Mouse (Mus musculus) NIH3T3 (cell line): Measurements from ENCODE around the gene Treml4.

Experiments
- DNase-seq: peaks from one replicate; pipeline ENCODE4 v3.0.0-alpha.2; 2012; ENCODE audit warnings: low read depth

Gene Treml4

DNA sequence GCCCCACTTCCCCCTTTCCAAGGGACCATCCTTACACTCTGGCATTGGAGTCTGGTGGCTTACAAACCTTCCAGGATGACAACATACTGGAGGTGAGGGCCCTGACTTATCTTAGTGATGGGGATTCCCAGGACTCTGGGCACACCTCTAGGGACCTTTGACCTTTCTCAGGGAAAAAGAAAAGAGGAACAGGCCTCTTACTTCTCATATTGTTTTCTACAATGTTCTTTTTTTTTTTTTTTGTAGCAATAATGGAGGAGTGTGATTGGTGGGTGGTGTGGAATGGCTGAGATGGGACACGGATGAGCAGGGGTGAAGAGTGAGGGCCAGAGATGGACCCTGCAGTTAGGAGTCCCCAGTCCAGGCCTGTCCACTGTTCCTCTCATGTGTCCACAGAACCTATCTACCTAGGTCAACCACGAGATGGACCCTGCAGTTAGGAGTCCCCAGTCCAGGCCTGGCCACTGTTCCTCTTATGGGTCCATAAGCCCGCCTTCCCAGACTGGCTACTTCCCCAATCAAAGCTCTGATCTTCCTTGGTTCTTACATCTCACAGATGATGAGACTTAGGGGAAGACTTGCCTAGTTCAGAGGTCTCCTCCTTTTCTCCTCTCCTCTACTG is at the start of gene Treml4:
Gene Treml4 (plus strand): TSS at position 555 of the 622 bp plus-strand sequence.
- DNase-seq, result no peak

DNA sequence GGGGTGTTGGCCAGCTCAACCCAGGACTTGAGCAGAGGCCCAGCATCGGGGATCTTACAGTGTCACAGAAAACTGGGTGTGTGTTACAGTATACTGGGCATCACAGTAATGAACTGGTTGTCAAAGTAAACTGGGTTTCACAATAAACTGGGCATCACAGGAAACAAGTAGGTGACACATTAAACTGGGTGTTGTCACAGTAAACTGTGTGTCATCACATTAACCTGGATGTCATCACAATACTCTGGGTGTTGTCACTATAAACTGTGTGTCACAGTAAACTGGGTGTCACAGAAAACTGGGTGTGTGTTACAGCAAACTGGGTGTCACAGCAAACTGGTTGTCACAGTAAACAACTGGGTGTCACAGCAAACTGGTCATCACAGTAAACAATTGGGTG is 48.7 kb upstream of the Treml4 start:
- DNase-seq, result no peak

DNA sequence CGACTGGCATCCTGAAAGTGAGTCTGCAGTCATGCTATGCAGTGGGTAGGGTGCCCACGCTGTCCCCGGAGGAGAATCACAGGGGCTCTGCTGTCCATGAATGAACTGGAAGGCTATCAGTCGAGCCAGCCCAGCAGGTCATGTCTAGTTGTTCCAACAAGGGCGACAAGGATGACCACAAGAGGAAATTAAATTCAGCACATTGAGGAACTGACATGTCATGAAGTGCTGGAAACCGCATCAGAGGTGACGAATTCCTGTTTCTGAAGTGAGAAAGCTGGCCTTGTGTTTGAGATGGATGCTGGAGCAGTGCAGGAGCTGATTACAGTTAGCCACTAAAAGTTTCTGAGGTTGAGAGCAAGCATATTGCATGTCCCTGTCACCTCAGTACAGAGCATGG is 33.4 kb upstream of the Treml4 start:
- no peak for DNase-seq

DNA sequence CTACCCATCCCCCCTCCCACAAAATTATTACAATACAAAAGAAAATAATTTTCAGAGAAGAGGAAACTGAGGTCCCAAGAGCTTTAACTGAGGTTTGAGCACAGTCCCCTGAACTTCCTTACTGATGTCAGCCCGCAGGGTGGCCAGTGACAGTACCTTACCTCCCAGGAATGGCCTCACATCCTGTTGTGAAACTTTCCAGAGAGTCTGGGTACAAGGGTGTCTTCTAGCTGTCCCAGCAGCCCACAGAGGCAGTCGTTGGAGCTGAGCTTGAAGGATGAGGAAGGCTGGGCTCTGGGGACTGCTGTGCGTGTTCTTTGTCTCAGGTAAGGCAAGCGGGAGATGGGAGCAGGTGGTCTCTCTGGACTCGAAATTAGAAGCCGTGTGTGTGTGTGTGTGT is 31.6 kb upstream of the Treml4 start, which contains the start of gene Trem1:
Gene Trem1 (plus strand): TSS at position 251 of the 400 bp plus-strand sequence.
- DNase-seq, result no peak

DNA sequence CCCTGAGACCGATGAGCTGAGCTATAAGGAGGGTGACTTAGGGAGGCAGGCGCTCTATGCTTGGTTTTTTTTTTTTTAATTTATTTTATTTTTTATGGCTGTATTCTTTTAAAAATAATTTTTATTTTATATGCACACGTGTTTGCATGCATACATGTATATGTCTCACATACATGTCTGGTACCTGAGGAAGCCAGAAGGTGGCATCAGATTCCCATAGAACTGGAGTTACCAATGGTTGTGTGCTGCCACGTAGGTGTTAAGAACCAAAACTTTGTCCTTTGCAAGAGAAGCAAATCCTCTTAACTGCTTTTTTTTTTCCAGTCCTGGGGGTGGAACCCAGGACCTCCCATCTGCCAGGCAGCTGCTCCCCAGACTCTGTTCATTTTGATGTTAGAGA is 30.3 kb upstream of the Treml4 start:
- DNase-seq, result no peak

DNA sequence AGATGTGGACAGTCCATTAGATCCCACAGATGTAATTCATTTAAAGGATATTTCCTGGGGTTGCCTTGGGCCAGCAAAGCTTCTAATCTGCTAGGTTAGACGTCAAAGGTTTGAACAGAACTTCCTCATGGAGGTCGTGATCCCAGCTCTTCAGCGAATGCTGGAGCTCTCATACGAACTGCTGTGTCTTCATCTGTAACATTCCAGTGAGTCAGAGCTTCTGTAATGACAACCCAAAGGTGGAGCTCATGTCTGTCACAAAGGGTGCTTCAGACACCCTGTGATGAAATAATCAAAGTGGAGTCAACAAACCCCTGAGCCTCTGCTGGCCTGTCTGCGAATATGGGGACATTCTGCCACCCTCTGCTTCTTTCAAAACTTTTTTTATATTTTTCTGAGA is 29.5 kb upstream of the Treml4 start:
- no peak for DNase-seq

DNA sequence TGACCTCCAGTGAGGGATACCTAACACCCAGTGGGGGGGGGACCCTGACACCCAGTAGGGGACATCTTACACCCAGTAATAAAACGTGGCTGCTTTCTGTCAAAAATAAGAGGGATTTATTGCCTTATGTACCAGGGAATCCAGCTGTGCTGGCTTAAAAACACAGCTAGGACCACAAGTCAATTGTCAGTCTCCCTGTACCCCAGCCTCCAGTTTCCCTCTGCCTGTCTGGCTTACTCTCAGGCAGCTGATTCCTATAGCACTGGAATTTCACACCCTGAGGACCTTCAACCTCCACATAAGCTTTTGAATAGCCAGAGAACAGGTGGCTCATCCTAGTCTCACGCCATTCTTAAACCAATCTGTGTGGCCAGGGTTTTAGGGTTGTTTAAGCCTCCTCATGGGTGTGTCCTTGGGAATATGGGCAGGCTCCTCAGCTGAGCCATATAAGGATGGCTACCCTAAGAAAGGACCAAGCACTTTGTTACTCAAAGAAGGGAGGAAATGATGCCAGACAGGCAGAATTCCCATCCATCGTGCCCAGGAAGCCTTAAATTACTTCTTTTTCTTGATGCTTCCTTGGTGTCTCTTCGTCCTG is 28.2 kb upstream of the Treml4 start:
- no peak for DNase-seq

DNA sequence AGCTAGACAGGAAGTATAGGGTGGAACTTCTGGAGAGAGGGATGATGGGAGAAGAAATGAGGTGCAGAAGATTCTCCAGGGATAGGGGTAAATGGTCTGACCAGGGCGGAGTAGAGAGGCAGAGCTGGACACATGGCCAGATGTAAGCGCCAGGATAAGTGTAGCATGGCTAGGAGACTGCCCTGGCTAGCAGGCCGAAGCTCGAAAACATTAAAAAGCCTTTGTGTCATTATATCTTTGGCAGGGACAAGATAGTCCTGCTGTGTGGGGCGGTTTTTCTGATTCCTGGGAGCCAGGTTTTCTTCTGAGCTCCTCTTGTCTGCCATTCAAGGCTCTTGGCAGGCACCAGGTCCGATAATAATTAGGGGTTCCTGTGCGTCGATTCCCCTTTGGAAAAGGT is 26.5 kb upstream of the Treml4 start:
- no peak for DNase-seq

DNA sequence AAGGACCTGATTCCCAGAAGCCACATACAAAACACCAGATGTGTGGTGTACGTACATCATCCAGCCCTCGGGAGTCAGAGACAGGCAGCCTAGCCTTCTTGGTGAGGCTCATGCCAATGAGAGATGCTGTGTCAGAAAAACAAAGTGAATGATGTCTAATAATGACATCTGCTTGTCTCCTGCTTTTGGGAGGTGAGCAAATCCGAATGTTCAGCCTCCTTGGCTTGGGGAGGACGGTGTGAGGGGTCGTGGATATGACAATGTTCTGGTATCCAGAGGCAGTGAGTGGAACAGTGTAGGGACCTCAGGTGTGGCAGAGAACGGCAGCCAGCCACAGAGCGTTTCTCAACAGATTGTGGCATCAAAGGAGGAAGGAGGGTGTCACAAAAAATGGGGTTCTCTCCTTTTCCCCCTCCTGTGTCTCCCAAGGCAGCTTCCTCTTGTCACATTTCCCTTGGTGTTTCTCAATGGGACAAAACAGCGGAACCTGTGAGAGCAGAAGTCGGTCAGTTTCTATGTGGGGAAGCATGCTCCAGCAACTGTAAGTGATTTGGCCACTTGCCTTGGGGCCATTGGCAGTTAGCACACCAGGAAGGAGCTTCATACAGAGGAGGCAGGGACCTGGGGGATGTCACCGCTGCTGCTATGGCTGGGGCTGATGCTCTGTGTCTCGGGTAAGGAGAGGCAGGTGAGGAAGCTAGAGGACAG is 16.7 kb upstream of the Treml4 start, which contains the start of gene Trem3:
Gene Trem3 (plus strand): TSS at position 557 of the 708 bp plus-strand sequence.
- DNase-seq, result no peak

DNA sequence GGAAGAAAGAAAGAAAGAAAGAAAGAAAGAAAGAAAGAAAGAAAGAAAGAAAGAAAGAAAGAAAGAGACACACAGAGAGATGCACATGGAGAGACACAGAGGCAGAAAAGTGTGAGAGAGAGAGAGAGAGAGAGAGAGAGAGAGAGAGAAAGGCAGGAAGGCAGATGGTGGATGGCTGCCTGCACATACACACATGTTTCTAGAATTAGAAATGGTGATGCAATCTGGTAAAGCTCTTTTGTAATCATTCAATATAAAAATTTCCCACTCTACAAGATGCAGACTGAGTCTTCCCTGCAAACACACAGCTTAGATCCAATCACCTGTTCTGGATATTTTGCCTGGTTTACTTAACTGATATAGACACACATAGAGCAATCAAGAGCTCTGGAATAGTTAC is 15.1 kb upstream of the Treml4 start:
- DNase-seq, result peak; percentile 44

DNA sequence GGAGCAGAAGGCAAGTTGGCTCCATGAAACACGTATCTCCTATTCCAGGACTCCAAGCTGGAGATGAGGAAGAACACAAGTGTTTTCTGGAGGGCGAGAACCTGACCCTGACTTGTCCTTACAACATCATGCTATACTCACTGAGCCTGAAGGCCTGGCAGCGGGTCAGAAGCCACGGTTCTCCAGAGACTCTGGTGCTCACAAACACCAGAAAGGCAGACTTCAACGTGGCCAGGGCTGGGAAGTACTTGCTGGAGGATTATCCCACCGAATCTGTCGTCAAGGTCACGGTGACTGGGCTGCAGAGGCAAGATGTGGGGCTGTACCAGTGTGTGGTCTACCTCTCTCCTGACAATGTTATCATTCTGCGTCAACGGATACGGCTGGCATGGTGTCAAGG is 14.6 kb upstream of the Treml4 start:
- peak; percentile 29 for DNase-seq

DNA sequence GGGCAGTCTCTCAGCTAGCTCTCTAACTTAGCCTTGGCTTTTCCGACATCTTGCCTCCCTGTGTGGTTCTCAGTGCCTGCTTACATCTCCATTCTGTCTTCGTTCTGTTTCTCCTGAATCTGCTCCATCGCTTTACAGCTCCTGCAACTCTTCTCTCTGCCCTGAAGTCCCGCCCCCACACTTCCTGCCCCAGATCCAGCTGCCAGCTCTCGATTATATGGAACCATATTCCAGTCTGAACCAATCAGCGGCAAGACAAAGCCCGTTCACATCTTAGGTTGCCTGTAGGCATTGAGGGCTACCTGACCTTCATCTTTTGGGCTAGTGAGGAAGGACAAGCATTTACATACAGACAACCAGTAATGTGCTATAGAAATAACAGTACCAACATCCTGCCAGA is 13.5 kb upstream of the Treml4 start:
- DNase-seq, result no peak

DNA sequence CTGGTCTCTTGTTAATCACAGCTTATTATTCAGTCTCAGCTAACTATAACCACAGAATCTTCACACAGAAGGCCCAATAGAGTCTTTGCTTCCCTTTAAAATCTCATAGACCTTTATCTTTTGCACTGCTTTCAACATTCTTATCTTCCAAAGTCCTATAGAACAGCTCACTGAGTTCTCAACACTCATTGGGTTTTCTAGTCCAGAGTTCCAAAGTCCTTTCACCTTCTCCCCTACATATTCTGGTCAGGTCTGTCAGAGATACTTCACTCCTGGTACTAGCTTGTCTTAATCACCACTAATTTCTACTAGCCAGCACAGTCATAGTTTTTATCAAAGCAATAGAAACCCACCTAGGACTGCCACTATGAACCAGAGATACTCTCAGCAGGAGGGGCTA is 7.5 kb upstream of the Treml4 start:
- no peak for DNase-seq

DNA sequence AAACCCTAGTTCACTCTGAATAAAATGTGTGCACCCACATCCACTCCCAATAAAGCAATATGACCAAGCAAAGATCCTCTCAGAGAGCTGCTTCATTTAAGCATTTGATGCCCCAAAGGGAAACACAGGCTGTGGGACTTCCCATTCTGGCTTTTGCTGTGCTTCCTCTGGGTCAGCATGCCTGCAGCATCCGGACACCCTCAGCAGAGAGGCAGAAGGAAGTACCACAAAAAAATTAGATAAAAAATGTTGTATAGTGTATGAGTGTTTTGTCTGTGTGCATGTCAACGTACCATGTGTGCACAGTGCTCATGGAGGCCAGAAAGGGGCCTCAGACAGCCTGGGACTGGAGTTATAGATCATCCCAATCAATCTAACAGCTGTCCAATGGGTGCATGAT is 2.2 kb upstream of the Treml4 start:
- no peak for DNase-seq

DNA sequence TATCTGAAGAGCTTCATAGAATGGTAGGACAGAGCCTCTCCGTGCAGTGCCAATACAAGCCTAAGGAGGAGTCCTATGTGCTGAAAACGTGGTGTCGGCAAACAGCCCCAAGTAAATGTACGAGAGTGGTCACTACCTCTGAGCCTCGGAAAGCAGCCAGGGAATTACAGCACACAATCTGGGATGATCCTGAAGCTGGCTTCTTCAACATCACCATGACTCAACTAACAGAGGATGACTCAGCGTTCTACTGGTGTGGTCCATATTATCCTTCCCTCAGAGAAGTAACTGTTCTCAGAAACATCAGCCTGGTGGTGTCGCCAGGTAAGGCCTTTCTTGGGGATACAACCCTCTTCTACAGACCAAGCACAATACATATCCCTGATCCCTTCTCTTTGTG is 567 bp downstream of the Treml4 start:
- DNase-seq, result peak; percentile 47

DNA sequence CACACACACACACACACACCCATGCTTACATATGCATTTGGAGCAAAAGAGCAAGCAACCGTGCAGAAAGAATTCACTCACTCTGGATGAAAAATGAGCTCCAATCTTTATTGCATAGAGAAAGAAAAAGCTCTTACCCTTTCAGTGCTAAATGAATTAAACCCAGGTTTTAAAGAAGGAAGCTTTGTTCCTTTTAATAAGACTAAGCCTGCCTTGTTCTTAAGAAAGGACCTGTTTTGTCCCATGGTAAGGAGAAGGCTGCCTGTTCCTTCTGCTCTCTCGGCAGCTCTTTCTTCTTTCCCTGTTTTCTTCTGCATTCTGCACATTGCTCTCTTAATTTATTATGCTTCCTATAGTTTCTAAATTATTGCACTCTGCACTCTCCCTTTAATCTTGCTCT is 2.0 kb downstream of the Treml4 start:
- no peak for DNase-seq

DNA sequence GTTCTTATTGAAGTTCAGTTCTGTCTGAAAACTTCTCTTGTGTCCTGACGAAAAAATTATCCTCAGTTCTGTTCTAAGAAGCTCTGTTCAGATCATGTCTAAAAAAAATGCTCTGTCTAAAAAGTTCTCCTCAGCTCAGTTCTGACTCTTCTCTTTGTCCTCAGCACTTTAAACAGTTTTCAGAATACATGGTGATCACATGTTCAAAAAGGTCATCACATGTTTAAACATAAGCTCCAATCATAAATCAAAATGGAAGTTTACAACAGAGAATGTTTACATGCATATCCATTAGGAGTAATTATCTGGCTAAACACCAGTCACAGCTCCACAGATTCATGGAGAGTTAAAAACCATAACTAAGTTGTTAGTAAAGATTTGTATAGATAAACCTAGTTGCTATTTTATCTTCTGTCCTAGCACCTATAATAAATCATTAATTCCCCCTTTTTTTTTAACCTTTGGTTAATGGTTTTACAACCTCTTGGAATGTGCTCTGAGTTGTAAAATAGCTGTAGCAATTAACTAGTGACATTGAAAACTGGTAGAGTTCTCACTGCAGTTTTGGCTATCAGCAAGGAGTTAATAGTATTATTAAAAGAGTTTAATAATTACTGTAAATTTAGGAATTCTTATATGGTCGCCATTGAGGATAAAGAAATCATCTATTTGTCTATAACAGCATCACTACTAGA is 2.7 kb downstream of the Treml4 start:
- no peak for DNase-seq

DNA sequence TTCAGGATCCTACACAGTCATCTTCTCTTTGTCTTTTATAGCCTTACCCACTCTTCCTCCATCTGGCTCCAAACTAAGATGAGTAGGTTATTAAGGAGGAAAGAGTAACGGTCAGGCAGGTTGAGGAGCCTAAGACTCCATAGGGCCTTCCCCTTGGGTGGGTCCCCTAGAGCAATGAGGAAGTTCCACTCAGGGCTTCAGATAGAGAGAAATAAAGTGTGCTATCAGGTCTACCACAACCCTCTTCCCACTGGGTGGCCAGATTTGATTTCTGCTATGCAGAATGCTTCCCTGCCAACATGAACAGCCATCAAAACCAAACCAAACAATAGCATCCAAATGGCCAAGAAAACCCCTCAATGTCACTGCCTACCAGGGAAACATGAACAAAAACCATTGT is 3.5 kb downstream of the Treml4 start:
- no peak for DNase-seq

DNA sequence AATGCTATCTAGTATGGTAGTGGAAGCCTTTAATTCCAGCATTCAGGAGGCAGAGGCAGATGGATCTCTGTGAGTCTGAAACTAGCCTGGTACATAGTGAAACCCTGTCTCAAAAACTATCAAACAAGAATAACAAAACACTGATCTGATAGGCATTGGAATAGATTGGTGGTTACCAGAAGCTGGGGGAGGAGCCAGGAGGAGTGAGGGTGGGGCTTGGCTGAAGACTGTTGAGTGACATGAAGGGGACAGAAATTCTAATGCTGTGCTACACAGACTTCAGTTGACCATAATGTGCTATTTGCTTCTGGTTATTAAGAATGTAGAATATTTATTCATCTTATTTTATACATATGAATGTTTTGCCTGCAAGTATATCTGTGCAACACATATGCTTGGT is 4.2 kb downstream of the Treml4 start:
- no peak for DNase-seq

DNA sequence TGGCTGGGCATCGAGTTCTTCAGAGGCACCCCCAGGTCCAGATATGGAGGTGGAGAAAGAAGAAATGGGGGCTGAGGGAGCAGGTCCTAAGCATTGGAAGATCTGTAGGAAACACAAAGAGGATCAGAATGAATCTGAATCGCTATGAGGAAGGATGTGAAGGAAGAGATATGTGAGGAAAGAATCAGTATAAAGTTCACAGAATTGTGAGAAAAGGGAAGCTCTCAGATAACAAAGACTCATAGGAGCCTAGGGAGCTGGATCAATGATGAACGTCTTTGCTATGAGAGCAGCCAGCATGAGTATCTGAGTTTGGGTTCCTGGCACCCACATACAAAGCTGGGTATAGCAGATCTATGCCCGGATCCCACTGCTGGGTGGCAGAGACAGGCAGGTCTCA is 5.7 kb downstream of the Treml4 start:
- no peak for DNase-seq

DNA sequence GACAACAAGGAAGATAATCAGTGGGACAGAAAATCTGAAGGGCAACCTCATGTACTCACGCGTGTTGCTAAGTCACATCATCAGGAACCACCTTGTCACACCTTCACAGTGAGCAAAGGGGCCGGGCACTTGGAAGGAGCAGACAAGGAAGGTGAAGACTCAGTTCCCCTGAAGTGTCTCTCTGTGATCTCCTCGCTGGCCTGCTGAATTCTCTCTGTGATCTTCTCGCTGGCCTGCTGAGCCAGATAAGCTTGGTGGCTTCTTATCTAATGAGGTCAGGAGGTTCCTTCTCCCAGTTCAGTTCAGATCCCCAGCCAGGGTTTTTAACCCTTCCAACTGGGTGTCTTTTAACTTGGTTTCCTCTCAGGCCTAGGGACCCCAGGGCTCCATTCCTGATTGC is 8.1 kb downstream of the Treml4 start:
- no peak for DNase-seq

DNA sequence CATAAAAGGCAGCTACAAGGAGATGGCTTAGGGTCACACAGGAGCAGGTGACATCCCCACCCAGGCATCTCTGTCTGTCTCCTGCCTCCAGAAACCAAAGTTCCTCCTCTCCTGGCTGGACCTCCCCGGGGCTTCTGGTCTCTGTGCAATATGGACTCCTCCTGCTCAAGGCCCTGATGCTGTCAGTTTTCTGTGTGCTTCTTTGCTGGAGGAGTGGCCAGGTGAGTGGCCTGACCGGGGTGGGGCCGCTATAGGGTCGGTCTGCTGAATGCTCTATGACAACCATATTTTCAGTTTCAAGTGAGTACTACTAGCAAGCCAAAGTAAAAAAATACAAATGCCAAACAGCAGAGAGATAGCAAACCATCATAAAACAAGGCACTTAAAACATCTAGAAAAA is 8.5 kb downstream of the Treml4 start:
- no peak for DNase-seq

DNA sequence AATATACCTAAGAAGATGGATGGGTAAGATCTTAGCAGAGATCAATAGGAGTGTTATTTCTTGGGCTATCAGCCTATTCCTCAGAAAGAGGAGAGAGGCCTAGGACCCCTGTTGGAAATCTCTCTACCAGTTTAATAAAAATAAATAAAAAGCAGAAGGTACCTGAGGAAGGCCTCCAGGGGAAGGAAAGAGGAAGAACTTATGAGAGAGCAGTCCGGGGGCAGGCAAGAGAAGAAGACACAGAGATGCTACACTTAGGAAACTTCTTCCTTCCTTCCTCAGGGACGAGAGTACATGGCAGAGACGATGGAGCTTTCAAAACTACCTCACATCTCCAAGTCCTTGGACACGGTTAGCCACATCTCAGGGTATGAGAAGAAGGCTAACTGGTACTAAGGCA is 10.0 kb downstream of the Treml4 start:
- no peak for DNase-seq
